Mouse (Mus musculus) common myeloid progenitor, adult 5-6 weeks (primary cell): ENCODE measurements around the gene Vav1. TPM values are rescaled to one million over a fixed set of nuclear protein-coding genes. Genes with fewer than 3 reads are reported as not detected.
"Not testable (repeated sequence)": the region's sequence is repeated elsewhere in the genome, so short reads cannot be mapped to it uniquely, and the experiment has no call there.

Experiments used
- ATAC-seq: replicated peaks from 2 replicates; pipeline ENCODE4 v1.8.0; 2016; ENCODE audit warnings: low read depth, mild to moderate bottlenecking, moderate TSS enrichment, inconsistent platforms; ENCODE audit not compliant: poor library complexity, severe bottlenecking
- total RNA-seq: library from RNA; stranded (forward); fragments of 200-1000, 187-1606 nt; gene quantifications from 2 replicates; pipeline ENCODE4 v1.2.3, GENCODE M21; 2017

Gene Vav1
- total RNA-seq, 1 experiment from 2014 or later, result 183 TPM

GRCm38 (mm10) chr17:57276634-57277121 lies 2.2 kb upstream of the Vav1 start:
- peak; percentile 51 for ATAC-seq

- not testable (repeated sequence) for ATAC-seq
These were observed 1.2 kb upstream of the Vav1 start for GRCm38 (mm10) chr17:57277598-57278261.

- no peak for ATAC-seq
These were observed 363 bp upstream of the Vav1 start for GRCm38 (mm10) chr17:57278537-57278936.

- ATAC-seq, result no peak
These were observed 808 bp downstream of the Vav1 start for GRCm38 (mm10) chr17:57279591-57280224.

GRCm38 (mm10) chr17:57280411-57280810 lies 1.5 kb downstream of the Vav1 start:
- no peak for ATAC-seq

GRCm38 (mm10) chr17:57283906-57284305 lies 5.0 kb downstream of the Vav1 start:
- ATAC-seq, result no peak

- peak; percentile 39 for ATAC-seq
These were observed 6.2 kb downstream of the Vav1 start for GRCm38 (mm10) chr17:57285077-57285476.

- peak; percentile 22 for ATAC-seq
These were observed 7.9 kb downstream of the Vav1 start for GRCm38 (mm10) chr17:57286718-57287355.

- no peak for ATAC-seq
These were observed 10.4 kb downstream of the Vav1 start for GRCm38 (mm10) chr17:57289252-57289651.

GRCm38 (mm10) chr17:57290001-57290670 lies 11.2 kb downstream of the Vav1 start:
- peak; percentile 83 for ATAC-seq

GRCm38 (mm10) chr17:57290671-57291055 lies 11.8 kb downstream of the Vav1 start:
- peak; percentile 60 for ATAC-seq

- no peak for ATAC-seq
These were observed 13.4 kb downstream of the Vav1 start for GRCm38 (mm10) chr17:57292302-57292701.

- no peak for ATAC-seq
These were observed 14.1 kb downstream of the Vav1 start for GRCm38 (mm10) chr17:57292968-57293367.

GRCm38 (mm10) chr17:57295935-57296334 lies 17.0 kb downstream of the Vav1 start:
- no peak for ATAC-seq

- ATAC-seq, result no peak
These were observed 18.1 kb downstream of the Vav1 start for GRCm38 (mm10) chr17:57297040-57297439.

GRCm38 (mm10) chr17:57305593-57305992 lies 26.7 kb downstream of the Vav1 start:
- peak; percentile 55; the same call in 1 of the 2 replicates for ATAC-seq

GRCm38 (mm10) chr17:57307074-57307473 lies 28.2 kb downstream of the Vav1 start:
- ATAC-seq, result no peak

- ATAC-seq, result peak; percentile 55; the same call in 1 of the 2 replicates
These were observed 32.9 kb downstream of the Vav1 start for GRCm38 (mm10) chr17:57311801-57312200.

GRCm38 (mm10) chr17:57327615-57328014 lies 48.7 kb downstream of the Vav1 start:
- ATAC-seq, result no peak

GRCm38 (mm10) chr17:57328944-57329343 lies 50.0 kb downstream of the Vav1 start:
- ATAC-seq, result no peak
